Mouse (Mus musculus): ENCODE measurements around the gene Tctex1d4.

The Tctex1d4 gene

GRCm38 (mm10) chr4:117140613-117141012, 14.0 kb downstream of the Tctex1d4 start:
- no peak for DNase-seq

DNA sequence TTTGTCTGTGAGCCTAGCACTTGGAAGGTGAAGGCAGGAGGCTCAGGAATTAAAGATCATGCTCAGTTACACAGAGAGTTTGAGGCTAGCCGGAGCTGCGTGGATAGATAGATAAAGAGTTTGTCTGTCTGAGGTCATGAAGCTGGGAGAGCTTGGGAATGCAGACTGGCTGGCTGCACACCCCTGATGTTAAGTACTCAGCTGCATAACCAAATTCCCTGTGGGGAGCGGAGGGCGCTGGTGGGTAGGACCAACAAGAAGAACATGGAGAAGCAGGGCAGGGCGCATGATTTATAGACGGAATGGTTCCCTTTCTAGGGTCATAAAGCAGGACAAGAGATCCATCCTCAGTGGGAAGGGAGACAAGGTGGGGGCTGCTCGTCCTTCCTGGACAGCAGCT, 16.4 kb downstream of the Tctex1d4 start:
- no peak for DNase-seq

GRCm38 (mm10) chr4:117145248-117145647, 18.7 kb downstream of the Tctex1d4 start:
- no peak for DNase-seq

DNA sequence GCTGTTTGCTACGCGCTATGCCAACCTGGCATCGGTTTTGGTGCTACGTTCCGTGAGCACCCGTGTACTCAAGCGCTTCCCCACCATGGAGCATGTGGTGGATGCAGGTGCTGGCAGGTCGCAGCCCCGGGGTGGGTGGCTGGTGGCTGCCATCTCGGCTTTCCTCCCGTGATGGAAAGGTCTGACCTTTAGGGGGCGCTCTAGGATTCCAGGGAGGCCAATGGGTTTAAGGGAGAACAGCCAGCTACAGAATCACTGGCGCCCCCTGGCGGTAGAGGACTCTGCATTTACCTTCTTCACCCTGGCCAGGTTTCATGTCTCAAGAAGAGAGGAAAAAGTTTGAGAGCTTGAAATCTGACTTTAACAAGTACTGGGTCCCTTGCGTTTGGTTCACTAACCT, 19.6 kb downstream of the Tctex1d4 start:
- peak; percentile 85 to 92 for DNase-seq

DNA sequence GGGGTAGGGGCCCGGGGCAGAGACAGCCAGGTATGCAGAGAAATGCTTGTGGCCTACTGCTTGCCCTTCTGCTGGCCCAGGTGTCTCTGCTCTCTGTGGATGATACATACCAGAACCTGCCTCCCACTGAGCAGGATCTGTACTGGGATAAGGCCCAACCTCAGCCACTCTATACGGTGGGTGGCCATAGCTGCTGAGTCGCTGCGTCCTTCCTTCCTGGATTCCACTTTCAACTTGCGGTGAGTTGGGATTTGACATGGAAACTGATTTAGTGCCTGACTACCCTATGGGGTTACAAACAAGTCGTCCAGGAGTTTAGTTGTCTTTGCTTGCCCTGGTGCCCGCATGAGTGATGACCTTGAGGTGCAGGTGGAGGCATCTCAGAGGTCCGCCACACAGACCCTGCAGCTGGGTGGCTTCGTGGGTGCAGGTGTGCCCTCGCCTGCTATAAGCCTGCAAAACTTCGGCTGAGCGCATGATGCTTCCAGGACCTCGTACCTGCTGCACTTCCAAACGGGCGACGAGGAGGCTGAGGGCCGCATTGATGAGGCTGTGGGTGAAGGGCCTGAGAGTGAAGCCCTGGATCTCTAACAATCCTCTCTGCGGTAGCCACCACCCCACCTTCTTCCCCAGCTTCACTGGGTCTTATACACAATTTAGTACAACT, 21.6 kb downstream of the Tctex1d4 start:
- DNase-seq = no peak

DNA sequence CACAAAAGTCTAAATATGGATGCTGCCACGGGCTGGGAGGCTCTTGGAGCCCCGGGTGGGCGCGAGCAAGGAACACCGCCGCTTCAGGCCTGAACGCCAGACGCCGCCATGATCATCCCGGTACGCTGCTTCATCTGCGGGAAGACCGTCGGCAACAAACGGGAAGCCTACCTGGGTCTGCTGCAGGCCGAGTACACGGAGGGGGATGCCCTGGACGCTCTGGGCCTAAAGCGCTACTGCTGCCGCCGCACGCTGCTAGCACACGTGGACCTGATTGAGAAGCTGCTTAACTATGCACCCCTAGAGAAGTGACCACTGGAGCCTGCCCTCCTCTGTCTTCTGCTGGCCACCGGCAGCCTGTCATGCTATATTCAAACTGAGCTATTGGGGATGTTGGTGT, 22.2 kb downstream of the Tctex1d4 start:
- no peak for DNase-seq

GRCm38 (mm10) chr4:117149291-117150211, 23.0 kb downstream of the Tctex1d4 start:
- no peak for DNase-seq

DNA sequence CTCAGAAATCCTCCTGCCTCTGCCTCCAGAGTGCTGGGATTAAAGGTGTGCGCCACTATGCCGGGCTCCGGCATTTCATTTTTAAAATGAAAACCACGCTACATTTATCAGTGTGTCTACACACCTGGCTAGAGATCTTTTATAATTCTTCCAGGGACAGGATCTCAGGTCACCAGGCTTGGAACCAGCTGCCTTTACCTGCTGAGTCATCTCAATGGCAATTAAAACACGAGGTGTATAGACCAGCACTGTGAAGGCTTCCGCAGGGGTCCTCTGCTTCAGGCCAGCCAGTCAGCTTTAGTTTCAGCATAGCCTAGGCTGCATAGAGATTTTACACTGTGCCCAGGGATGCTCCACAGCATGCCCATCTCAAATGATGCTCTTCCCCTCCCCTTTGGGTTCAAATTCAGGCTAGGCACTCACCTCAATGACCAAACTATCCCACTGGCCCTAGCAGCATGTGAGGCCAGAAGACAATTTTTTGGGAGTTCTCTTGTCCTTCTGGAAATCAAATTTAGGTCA, 23.7 kb downstream of the Tctex1d4 start:
- DNase-seq = no peak

GRCm38 (mm10) chr4:117151416-117151815, 24.8 kb downstream of the Tctex1d4 start:
- no peak for DNase-seq

DNA sequence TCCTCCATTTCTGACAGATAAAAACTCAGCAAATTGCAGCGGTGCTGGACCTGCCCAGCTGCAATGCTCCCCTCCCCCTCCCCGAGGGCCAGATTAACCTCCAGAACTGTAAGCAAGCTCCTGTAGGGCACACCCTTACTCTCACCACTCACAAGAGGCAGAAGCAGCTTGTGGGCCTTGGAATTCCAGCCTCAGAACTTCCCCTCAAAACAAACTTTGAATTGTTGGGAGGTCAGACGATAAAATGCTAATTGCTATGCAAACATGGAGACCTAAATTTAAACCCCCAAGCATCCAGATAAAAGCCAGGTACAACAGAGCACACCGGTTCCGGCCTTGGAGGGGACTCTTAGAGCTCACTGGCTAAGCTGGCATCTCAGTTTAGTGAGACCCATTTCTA, 26.1 kb downstream of the Tctex1d4 start:
- DNase-seq = no peak

GRCm38 (mm10) chr4:117155020-117155791, 28.6 kb downstream of the Tctex1d4 start:
- DNase-seq = peak in 1 of 2 experiments; percentile 23

GRCm38 (mm10) chr4:117155792-117156355, 29.3 kb downstream of the Tctex1d4 start, which contains the start of gene Rps8:
TSS of gene Rps8 (minus strand) at chr4:117156243.
- DNase-seq = peak; percentile 88

GRCm38 (mm10) chr4:117156372-117156771, 29.8 kb downstream of the Tctex1d4 start:
- DNase-seq = no peak

GRCm38 (mm10) chr4:117159666-117160065, 33.1 kb downstream of the Tctex1d4 start:
- no peak for DNase-seq

GRCm38 (mm10) chr4:117161183-117161582, 34.6 kb downstream of the Tctex1d4 start:
- no peak for DNase-seq

GRCm38 (mm10) chr4:117169936-117170335, 43.3 kb downstream of the Tctex1d4 start:
- DNase-seq = no peak
